Mouse (Mus musculus): ENCODE data around the gene Gm3625.

Gene Gm3625

DNA sequence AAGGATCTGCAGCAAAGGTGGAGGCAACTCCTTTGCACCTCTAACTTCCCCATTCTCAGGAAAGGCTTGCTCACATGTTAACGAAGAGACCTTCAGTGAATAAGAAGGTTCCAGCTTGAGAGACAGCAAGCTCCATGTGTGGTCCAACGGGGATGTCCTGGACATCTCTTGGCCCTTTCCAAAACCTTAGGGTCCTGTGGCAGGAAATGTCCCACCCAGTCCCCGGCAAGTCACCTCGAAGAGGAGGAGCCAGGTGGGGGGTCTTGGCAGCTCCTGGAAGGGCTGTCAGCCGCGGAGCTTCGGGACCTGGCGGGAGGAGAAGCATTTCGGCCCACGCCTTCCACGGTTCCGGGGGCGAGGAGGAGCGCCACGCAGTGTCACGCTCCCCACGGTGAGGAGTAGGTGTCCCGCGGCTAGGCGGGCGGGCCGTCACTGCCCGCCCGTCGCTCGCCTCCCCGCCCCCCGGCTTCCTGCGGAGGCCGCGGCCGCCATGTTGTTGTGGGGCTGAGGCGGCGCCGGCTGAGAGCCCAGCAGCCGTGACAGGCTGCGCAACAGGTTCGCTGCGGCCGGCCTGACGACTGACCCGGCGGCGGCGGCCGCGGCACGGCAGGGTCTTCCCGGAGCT lies at the start of gene Gm3625, which contains the start of gene Itsn2:
Gene Gm3625, minus strand, starts transcription at position 387 of the 625 bp plus-strand sequence.
Gene Itsn2, plus strand, starts transcription at position 98 of the 625 bp plus-strand sequence.
- ChIA-PET CTCF (interaction anchor here in 2 of 4 experiments (0.5 to 0.6 kb wide), 3 partner anchors 282 to 447 kb away, joined by 3 read pairs; partner anchors contain the start of gene Mfsd2b (in 1 of the 2)), POLR2A (interaction anchor here in 3 of 4 experiments (0.5 to 1.8 kb wide), 19 partner anchors 8 to 359 kb away, joined by 3 to 10 read pairs (median 4); partner anchors contain the start of genes Fam228b (in 3 of the 3), Pfn4 (in 3 of the 3), Atad2b (in 1 of the 3) and Cenpo (in 1 of the 3))

- CTCF ChIA-PET, result no interaction called here
- POLR2A ChIA-PET, result no interaction called here
Measured at GRCm38 (mm10) chr12:4640737-4641136, 48.0 kb upstream of the Gm3625 start.

- ChIA-PET POLR2A (no interaction called here), CTCF (interaction anchor here in 2 of 4 experiments (0.6 to 1.1 kb wide), 3 partner anchors 130 to 178 kb away, joined by 3 to 7 read pairs (median 3); partner anchors contain the start of genes Fam228b (in 2 of the 2) and Pfn4 (in 2 of the 2))
Measured at GRCm38 (mm10) chr12:4638438-4638837, 45.7 kb upstream of the Gm3625 start.

DNA sequence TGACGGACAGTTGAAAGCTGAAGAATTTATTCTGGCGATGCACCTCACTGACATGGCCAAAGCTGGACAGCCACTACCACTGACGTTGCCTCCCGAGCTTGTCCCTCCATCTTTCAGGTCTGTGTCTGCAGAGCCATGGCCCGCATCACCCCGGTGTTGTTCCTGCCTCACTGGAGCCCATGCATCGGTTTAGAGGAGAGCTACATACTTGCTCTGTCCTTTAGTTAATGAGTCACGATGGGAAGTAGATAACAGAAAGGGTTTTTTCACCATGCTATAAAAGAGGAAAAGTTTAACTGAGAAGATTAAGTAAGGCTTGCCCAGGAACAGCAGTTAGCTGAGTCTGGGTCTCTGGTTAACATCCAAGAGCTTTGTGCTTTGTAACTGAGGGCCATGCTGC lies 40.2 kb upstream of the Gm3625 start:
- ChIA-PET CTCF (interaction anchor here in 1 of 4 experiments (0.6 kb wide), 1 partner anchor 156 kb away, joined by 7 read pairs; no protein-coding TSS in a partner anchor), POLR2A (interaction anchor here in 2 of 4 experiments (0.5 to 1.3 kb wide), 2 partner anchors 21 to 95 kb away, joined by 3 to 8 read pairs; no protein-coding TSS in a partner anchor)

GRCm38 (mm10) chr12:4624201-4624600 lies 31.5 kb upstream of the Gm3625 start:
- CTCF ChIA-PET, result no interaction called here
- POLR2A ChIA-PET, result interaction anchor here in 1 of 4 experiments (1.3 kb wide), 1 partner anchor 35 kb away, joined by 3 read pairs; no protein-coding TSS in a partner anchor

DNA sequence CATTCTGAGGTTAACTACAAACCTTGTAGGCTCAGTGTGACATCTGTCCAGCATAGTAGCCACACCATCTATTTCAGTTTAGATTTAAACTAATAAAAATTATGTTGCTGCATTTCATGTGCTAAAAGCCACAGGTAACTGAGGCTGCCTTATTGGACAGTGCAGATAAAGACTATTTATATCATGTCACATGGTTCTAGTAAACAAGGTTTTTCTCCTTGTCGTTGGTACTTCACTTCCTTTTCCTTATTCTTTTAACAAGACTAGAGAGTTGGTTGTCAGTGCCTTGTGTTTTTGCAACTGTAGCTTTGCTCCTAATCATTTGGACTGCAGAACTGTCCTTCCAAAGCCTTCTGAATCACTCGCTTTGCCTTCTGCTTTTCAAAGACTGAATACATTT lies 22.0 kb upstream of the Gm3625 start:
- CTCF ChIA-PET, result interaction anchor here in 1 of 4 experiments (0.5 to 0.7 kb wide), 2 partner anchors 39 to 154 kb away, joined by 3 to 5 read pairs; partner anchors contain the start of gene Pfn4
- POLR2A ChIA-PET, result interaction anchor here in 1 of 4 experiments (0.7 kb wide), 1 partner anchor 297 kb away, joined by 4 read pairs; no protein-coding TSS in a partner anchor

DNA sequence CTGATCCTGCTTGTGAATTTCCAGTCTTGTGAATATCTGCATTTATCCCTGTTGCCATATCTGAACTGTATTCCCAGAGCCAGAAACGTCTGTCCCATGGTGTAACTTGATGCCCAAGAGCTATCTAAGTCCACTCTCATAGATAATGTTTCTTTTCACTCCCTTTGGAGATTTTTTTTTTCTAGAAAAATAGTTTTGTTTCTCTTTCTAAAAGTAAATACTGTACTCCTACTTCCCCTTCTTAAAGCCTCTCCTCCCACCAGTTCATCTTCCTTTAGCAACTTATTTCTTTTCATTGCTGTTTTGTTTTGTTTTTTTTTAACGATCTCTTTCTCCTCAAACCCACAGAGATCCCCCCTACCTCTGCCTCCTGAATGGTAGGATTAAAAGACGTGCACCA lies 13.9 kb upstream of the Gm3625 start:
- POLR2A ChIA-PET, result no interaction called here

DNA sequence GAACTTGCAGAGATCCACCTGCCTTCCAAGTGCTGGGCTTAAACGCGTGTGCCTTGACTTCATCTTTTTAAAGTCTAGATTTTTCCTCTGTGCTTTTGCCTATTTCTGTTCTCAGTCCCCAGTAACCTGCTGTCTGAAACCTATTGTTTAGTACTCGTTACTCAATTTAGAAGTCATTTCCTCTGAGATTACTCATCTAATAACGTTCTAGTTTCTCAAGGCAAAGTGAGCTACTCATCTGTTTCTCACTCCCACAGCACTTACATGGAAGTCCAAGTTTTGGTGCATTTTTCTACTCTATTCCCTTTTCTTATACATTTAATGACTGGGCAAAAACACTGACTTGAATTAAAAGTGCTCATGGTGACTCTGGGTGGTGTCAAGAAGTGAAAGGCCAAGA lies 7.0 kb upstream of the Gm3625 start:
- ChIA-PET CTCF (interaction anchor here in 1 of 4 experiments (0.6 kb wide), 1 partner anchor 40 kb away, joined by 3 read pairs; no protein-coding TSS in a partner anchor), POLR2A (interaction anchor here in 3 of 4 experiments (0.6 to 1.8 kb wide), 8 partner anchors 13 to 366 kb away, joined by 3 to 10 read pairs (median 5); partner anchors contain the start of genes Cenpo (in 2 of the 3), Ptrhd1 (in 2 of the 3), Atad2b (in 1 of the 3) and Sf3b6 (in 1 of the 3))

More for the DNA sequence above, 13.9 kb upstream of the Gm3625 start:
- CTCF ChIA-PET, result no interaction called here

DNA sequence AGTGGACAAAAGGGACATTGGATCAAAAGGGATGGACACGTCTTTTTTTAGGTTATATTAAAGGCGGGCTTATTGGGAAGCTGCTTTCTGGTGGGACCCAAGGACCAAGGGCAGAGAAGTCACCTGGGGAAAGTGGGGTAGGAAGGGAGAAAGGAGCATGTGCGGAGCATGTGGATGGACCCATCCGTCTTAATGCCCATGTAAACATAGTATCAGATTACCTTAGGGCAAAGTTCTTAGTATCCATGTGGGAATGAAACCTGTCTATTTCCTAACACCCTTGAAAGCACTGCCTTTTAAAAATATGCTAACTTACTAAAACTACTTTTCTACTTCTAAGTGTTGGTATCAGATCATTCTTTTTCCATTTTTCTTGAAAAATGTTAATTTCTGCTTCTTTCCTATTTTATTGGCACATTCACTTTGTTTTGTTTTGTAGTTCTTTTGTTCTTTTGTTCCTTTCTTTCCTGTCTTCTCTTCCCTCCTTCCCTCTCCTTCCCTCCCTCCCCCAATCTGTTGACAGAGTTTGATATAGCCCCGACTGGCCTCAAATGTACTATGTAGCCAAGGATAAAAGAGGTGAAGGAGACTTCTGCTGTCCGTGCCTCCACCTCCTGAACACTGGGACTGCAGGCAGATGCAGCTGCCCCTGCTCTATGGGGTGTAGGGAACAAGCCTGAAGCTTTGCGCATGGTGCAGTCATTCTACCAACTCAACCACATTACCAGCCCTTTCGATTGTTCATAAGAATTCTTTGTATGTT lies 6.1 kb upstream of the Gm3625 start:
- ChIA-PET POLR2A (interaction anchor here in 3 of 4 experiments (0.6 to 1.8 kb wide), 4 partner anchors 219 to 365 kb away, joined by 3 to 6 read pairs (median 4); partner anchors contain the start of genes Cenpo (in 2 of the 3), Ptrhd1 (in 2 of the 3) and Sf3b6 (in 1 of the 3)), CTCF (interaction anchor here in 2 of 4 experiments (0.6 kb wide), 2 partner anchors 40 to 170 kb away, joined by 3 read pairs; partner anchors contain the start of genes Fam228b (in 1 of the 2) and Pfn4 (in 1 of the 2))

DNA sequence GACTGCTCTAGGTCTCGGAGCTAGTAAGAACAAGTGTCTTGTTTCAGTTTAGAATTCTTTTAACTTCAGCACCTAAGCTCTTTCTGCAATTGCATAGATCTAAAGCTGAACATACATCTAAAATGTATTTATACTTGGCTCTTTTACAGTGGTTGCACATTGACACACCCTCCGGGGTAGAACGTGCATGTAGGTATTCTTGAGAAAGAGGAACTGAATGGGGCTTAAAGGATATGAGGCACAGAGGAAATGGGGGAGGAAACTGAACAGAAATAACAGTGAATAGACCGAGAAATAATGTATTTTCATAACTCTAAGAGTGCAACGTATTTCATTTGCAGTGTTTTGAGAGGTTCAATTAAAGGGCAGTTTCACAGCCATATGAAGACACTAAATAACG lies 2.3 kb upstream of the Gm3625 start:
- CTCF ChIA-PET, result no interaction called here
- POLR2A ChIA-PET, result interaction anchor here in 1 of 4 experiments (0.6 to 1.3 kb wide), 2 partner anchors 9 to 258 kb away, joined by 3 to 5 read pairs; no protein-coding TSS in a partner anchor

- ChIA-PET CTCF (no interaction called here), POLR2A (interaction anchor here in 1 of 4 experiments (0.6 kb wide), 1 partner anchor 224 kb away, joined by 3 read pairs; the partner anchor contains the start of gene Sf3b6)
Measured at GRCm38 (mm10) chr12:4593930-4594391, 1.2 kb upstream of the Gm3625 start.

DNA sequence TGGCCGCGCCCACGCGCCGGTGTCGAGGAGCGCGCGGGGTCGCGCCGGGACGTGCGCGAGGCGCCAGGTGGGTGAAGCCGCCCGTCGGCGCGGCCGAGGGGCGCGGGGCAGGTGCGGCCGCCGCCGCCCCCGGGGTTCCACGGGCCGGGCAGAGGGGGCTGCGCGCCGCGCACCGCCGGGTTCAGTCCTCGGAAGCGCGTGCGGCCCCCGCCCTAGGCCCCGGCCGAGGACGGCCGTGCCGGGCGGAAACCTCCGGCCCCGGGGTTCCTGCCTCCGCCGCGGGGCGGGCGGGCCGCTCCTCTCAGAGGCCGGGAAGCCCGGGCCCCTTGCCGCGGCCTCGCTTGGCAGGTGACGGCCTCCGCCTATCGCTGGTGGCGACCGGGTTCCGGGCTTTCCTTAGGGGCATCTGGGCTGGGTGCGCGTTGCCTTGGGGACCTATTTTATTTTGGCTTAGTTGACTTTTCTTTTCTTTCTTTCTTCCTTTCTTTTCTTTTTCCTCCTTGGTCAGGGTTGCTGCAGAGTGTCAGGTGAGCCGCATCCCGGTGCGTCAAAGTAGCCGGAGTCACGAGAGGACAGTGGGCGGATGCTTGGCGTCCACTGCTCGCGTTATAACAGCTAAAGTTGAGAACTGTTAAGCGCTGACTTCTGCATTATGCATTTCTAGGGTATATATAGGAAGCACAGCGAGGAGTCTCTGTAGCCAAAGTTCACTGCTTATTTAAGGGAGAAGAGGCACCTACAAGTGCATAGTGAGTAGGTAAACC lies 621 bp upstream of the Gm3625 start:
- ChIA-PET POLR2A (interaction anchor here in 3 of 4 experiments (0.5 to 1.8 kb wide), 10 partner anchors 8 to 359 kb away, joined by 3 to 10 read pairs (median 4); partner anchors contain the start of genes Cenpo (in 1 of the 3), Fam228b (in 1 of the 3), Mfsd2b (in 1 of the 3) and Pfn4 (in 1 of the 3)), CTCF (no interaction called here)

- POLR2A ChIA-PET, result interaction anchor here in 3 of 4 experiments (0.8 to 1.8 kb wide), 18 partner anchors 9 to 358 kb away, joined by 3 to 10 read pairs (median 4); partner anchors contain the start of genes Fam228b (in 3 of the 3), Pfn4 (in 3 of the 3), Atad2b (in 1 of the 3) and Cenpo (in 1 of the 3)
- CTCF ChIA-PET, result interaction anchor here in 3 of 4 experiments (0.5 to 0.7 kb wide), 5 partner anchors 8 to 267 kb away, joined by 3 to 4 read pairs (median 4); no protein-coding TSS in a partner anchor
Measured at GRCm38 (mm10) chr12:4592025-4592424, 702 bp downstream of the Gm3625 start.

DNA sequence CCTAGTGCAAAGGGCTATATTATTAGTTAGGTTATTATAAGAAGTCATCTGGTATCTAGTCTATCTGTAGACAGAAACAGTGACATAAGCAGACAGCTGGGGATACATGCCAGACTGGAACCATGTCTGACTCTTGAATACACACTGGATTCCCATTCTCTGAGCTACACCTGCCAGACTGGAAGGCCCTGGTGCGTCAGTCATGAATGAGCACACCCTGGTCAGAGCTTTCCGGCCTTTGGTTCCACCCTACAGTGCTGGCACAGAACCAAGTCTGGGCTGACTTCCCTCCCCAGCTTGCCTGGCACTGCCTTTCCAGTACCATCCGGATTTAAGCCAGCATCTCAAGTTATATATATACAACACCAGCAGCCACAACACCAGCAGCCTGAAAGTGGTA lies 4.1 kb downstream of the Gm3625 start:
- POLR2A ChIA-PET, result interaction anchor here in 2 of 4 experiments (0.7 to 0.9 kb wide), 4 partner anchors 132 to 317 kb away, joined by 3 to 4 read pairs (median 4); no protein-coding TSS in a partner anchor
- CTCF ChIA-PET, result interaction anchor here in 1 of 4 experiments (0.6 kb wide), 1 partner anchor 52 kb away, joined by 4 read pairs; no protein-coding TSS in a partner anchor

- POLR2A ChIA-PET, result no interaction called here
- CTCF ChIA-PET, result no interaction called here
Measured at GRCm38 (mm10) chr12:4587846-4588245, 4.9 kb downstream of the Gm3625 start.

DNA sequence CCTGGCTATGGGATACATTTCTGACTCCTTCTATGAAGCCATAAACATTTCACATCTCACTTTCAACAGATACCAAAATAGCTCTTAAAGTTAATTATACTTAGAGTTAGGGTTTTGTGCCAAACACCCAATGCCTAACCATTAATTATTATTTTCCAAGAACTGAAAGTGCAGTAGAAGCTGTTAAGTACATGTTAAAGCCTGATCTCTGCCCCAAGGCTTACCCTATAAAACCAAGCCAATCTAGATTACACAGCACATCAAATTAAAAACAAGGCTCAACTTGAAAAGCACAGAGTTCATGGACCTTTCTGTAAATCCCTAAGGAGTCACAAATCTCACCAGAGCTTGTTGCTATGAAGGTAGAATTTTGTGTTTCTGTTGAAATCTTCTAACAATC lies 10.4 kb downstream of the Gm3625 start:
- CTCF ChIA-PET, result interaction anchor here in 2 of 4 experiments (0.7 to 1.6 kb wide), 2 partner anchors 474 to 553 kb away, joined by 4 to 5 read pairs; no protein-coding TSS in a partner anchor
- POLR2A ChIA-PET, result interaction anchor here in 2 of 4 experiments (0.7 to 2.5 kb wide), 2 partner anchors 10 to 78 kb away, joined by 4 to 10 read pairs; partner anchors contain the start of genes Gm3625 (in 1 of the 2) and Itsn2 (in 1 of the 2)

DNA sequence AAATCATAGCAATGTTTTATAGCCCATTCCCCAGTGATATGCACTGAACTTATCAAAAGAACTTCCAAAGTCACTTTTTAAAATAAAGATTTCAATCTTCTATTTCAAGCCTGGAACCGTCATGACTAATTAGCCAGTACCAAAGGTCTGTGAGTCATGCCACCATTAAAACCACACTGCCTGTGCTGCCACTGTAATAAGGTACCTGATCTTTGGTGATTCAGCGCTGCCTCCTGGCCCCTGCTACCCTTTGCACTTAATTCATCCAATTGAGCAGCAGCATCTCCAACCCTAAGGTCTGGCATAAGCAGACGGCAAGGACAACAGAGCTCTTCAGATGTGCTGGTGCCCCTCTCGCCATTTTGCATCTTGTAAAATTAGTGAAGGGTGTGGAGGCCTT lies 18.7 kb downstream of the Gm3625 start:
- ChIA-PET CTCF (no interaction called here), POLR2A (no interaction called here)
